8 mouse cellular contexts compared by ENCODE assay signal in the genomic region with DNA sequence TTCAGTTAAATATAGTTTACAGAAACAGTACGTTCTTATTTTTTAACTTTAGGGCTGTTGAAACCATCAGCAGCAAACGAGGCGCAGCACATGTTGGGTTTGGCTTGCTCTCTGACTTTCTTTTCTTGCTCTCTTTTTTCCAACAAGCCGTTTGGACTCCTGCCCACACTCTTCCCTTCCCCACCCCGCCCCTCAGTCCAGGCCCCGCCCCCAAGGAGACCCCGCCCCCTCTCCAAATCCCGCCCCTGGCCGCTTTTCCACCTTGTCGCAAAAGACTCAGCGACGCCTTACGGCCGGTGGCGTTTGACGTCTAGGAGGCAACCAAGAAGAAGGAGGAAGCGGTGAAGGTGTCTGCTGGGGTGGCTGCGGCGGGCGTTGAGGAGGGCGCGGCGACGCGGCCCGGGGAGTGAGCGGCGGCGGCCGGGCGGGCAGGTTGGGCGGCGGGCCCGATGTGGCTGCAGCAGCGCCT. TPM values are rescaled to one million over a fixed set of nuclear protein-coding genes. Genes with fewer than 3 reads are reported as not detected.
DNase-seq lines count a peak whose midpoint lies in the region; ATAC-seq and TF ChIP-seq lines count a peak whose summit lies in the region.

A gene (plus strand): TSS at position 320 of the 469 bp plus-strand sequence.

- peak within 1 kb of the TSS; percentile 60 for H3K27ac ChIP-seq in heart, embryonic 12.5 days (ENCODE audit: poor library complexity, severe bottlenecking)
- H3K27ac ChIP-seq in kidney, postnatal 0 days: peak within 1 kb of the TSS; percentile 81
- peak within 1 kb of the TSS; percentile 90 for H3K27ac ChIP-seq in liver, embryonic 12.5 days
- peak within 1 kb of the TSS; percentile 78 for H3K27ac ChIP-seq in stomach, embryonic 15.5 days

- H3K9me3 ChIP-seq in heart, embryonic 12.5 days (replicated peaks): no peaks in the 10 kb centered on the region
- no peaks in the 10 kb centered on the region for H3K9me3 ChIP-seq in kidney, postnatal 0 days (replicated peaks; ENCODE audit: low read length)
- no peaks in the 10 kb centered on the region for H3K9me3 ChIP-seq in liver, embryonic 12.5 days (replicated peaks)
- H3K9me3 ChIP-seq in stomach, embryonic 15.5 days: no peaks in the 10 kb centered on the region

- H3K4me2 ChIP-seq in heart, embryonic 12.5 days: peak within 1 kb of the TSS; percentile 97
- peak within 1 kb of the TSS; percentile 95 for H3K4me2 ChIP-seq in kidney, postnatal 0 days (ENCODE audit: low read length)
- peak within 1 kb of the TSS; percentile 100 for H3K4me2 ChIP-seq in liver, embryonic 12.5 days
- peak within 1 kb of the TSS; percentile 98 for H3K4me2 ChIP-seq in stomach, embryonic 15.5 days

- ATAC-seq in erythroid progenitor cell, adult 5-6 weeks (replicated peaks; ENCODE audit: low FRiP score, poor library complexity, severe bottlenecking): peak; percentile 77
- ATAC-seq in heart, embryonic 12.5 days (ENCODE audit: insufficient number of reproducible peaks, low FRiP score): peak; percentile 75
- peak; percentile 66 for ATAC-seq in kidney, postnatal 0 days (replicated peaks; ENCODE audit: low FRiP score, low read depth)
- peak; percentile 77 for ATAC-seq in liver, embryonic 12.5 days
- peak; percentile 74 for ATAC-seq in stomach, embryonic 15.5 days (ENCODE audit: insufficient read depth, low FRiP score, low read depth)

- no peaks in the 10 kb centered on the region for H3K27me3 ChIP-seq in heart, embryonic 12.5 days (replicated peaks)
- H3K27me3 ChIP-seq in kidney, postnatal 0 days (ENCODE audit: insufficient read depth, low read length): no peaks in the 10 kb centered on the region
- 0 out of 2 replicates have a peak, but pooled peaks cover 5% of the 10 kb centered on the region for H3K27me3 ChIP-seq in liver, embryonic 12.5 days (replicated peaks)
- no peaks in the 10 kb centered on the region for H3K27me3 ChIP-seq in stomach, embryonic 15.5 days (replicated peaks)

- peaks cover 28% of the 10 kb centered on the region for H3K36me3 ChIP-seq in heart, embryonic 12.5 days
- H3K36me3 ChIP-seq in kidney, postnatal 0 days (ENCODE audit: insufficient read depth, low read length): peaks cover 11% of the 10 kb centered on the region; the same call in 1 of the 2 replicates
- peaks cover 34% of the 10 kb centered on the region for H3K36me3 ChIP-seq in liver, embryonic 12.5 days
- H3K36me3 ChIP-seq in stomach, embryonic 15.5 days: peaks cover 15% of the 10 kb centered on the region

- H3K4me1 ChIP-seq in heart, embryonic 12.5 days (replicated peaks): peaks cover 49% of the 10 kb centered on the region
- peaks cover 30% of the 10 kb centered on the region for H3K4me1 ChIP-seq in kidney, postnatal 0 days (replicated peaks; ENCODE audit: insufficient read depth, low read length)
- peaks cover 60% of the 10 kb centered on the region for H3K4me1 ChIP-seq in liver, embryonic 12.5 days
- H3K4me1 ChIP-seq in stomach, embryonic 15.5 days: peaks cover 40% of the 10 kb centered on the region

- DNase-seq in CD4-positive helper T cell, adult 2 months (ENCODE audit: low read depth, low spot score): peak; percentile 92
- peak; percentile 76 for DNase-seq in brain, embryonic 18.5 days (ENCODE audit: low read depth, low spot score)
- peak; percentile 94 for DNase-seq in kidney, postnatal 0 days (ENCODE audit: low spot score)
- peak; percentile 81 to 84 for DNase-seq in natural killer cell, adult 2 months (ENCODE audit: low spot score in 2 of 2)

- TF ChIP-seq CTCF in kidney, postnatal 0 days (IDR thresholded peaks at IDR 0.05; ENCODE audit: low read depth): no peak

- under 1% methylated on average over 31 of the region's 35 CpGs for WGBS in heart, embryonic 12.5 days
- WGBS in kidney, postnatal 0 days: under 1% methylated on average over 35 of the region's 35 CpGs
- under 1% methylated on average over 32 of the region's 35 CpGs for WGBS in liver, embryonic 12.5 days (ENCODE audit: insufficient replicate concordance)
- WGBS in stomach, embryonic 15.5 days: under 1% methylated on average over 31 of the region's 35 CpGs

- H3K9ac ChIP-seq in heart, embryonic 12.5 days: peak within 1 kb of the TSS; percentile 92
- H3K9ac ChIP-seq in kidney, postnatal 0 days (ENCODE audit: low read depth, low read length): peak within 1 kb of the TSS; percentile 73
- H3K9ac ChIP-seq in liver, embryonic 12.5 days: peak within 1 kb of the TSS; percentile 96
- peak within 1 kb of the TSS; percentile 72 for H3K9ac ChIP-seq in stomach, embryonic 15.5 days

- H3K4me3 ChIP-seq in heart, embryonic 12.5 days: peak within 1 kb of the TSS; percentile 84
- peak within 1 kb of the TSS; percentile 74 for H3K4me3 ChIP-seq in kidney, postnatal 0 days (replicated peaks; ENCODE audit: low read depth, low read length)
- peak within 1 kb of the TSS; percentile 98 for H3K4me3 ChIP-seq in liver, embryonic 12.5 days
- H3K4me3 ChIP-seq in stomach, embryonic 15.5 days (replicated peaks): peak within 1 kb of the TSS; percentile 92

RNA-seq across cellular contexts. Expression of the gene that starts here (rescaled TPM):
- 19.3 and 20.5 TPM in 2 replicates for total RNA-seq in erythroid progenitor cell, adult 5-6 weeks (2015; ENCODE audit: low replicate concordance)
- total RNA-seq in erythroid progenitor cell, adult 5-6 weeks (2017; ENCODE audit: low replicate concordance): 17.7 and 18.9 TPM in 2 replicates
- polyA plus RNA-seq in heart, embryonic 12.5 days (2016; fragmentation: Nextera tagmentation; extraction: Ambion mirVana): 24.6 and 24.9 TPM in 2 replicates
- 17.0 and 21.1 TPM in 2 replicates for polyA plus RNA-seq in kidney, postnatal 0 days (2015; fragmentation: Nextera tagmentation; extraction: Ambion mirVana)
- polyA plus RNA-seq in liver, embryonic 12.5 days (2016; fragmentation: Nextera tagmentation; extraction: Ambion mirVana): 19.1 and 21.0 TPM in 2 replicates
- 17.4 and 17.7 TPM in 2 replicates for polyA plus RNA-seq in stomach, embryonic 15.5 days (2015; fragmentation: Nextera tagmentation; extraction: Ambion mirVana)

Comparison
In these comparisons a context has a peak if more than half of its experiments do, and no peak if none do; other contexts are left out.
1. Peak in every context shown above with its lines: DNase-seq, ATAC-seq, H3K4me3 ChIP-seq and H3K27ac ChIP-seq.